Mouse (Mus musculus) forebrain, postnatal 0 days (tissue): ENCODE data around the gene Cdh13. TPM values are rescaled to one million over a fixed set of nuclear protein-coding genes. Genes with fewer than 3 reads are reported as not detected.

Experiments used
- ATAC-seq: fragments of 200-750 bp; cut with Nextera tagmentation; 2 replicates; pipeline ENCODE4 v1.8.0; 2017; ENCODE audit warnings: mild to moderate bottlenecking, moderate library complexity
- DNase-seq: peaks from one replicate; pipeline ENCODE4 v3.0.0-alpha.2; 2015
- H3K27ac ChIP-seq: fragments of 300-500 bp; sonication (generic); 2 replicates; pipeline ENCODE4 v1.5.1; 2014; ENCODE audit warnings: low read depth, mild to moderate bottlenecking, antibody characterized with exemption, low read length, moderate library complexity, mixed read lengths
- H3K27me3 ChIP-seq: fragments of 300-500 bp; sonication (generic); 2 replicates; pipeline ENCODE4 v1.6.1; 2014; ENCODE audit warnings: mild to moderate bottlenecking, low read length, mixed read lengths; ENCODE audit not compliant: insufficient read depth
- H3K36me3 ChIP-seq: fragments of 300-500 bp; sonication (generic); 2 replicates; pipeline ENCODE4 v1.6.1; 2014; ENCODE audit warnings: mild to moderate bottlenecking, moderate library complexity; ENCODE audit not compliant: insufficient read depth
- H3K4me1 ChIP-seq: fragments of 300-500 bp; sonication (generic); 2 replicates; pipeline ENCODE4 v1.6.1; 2014; ENCODE audit warnings: antibody characterized with exemption; ENCODE audit not compliant: insufficient read depth
- H3K4me2 ChIP-seq: fragments of 300-500 bp; sonication (generic); 2 replicates; pipeline ENCODE4 v1.6.1; 2014; ENCODE audit warnings: low read depth, mild to moderate bottlenecking, moderate library complexity
- H3K4me3 ChIP-seq: fragments of 300-500 bp; sonication (generic); 2 replicates; pipeline ENCODE4 v1.5.1; 2014; ENCODE audit warnings: low read depth, low read length, mixed read lengths
- H3K9ac ChIP-seq: fragments of 300-500 bp; sonication (generic); 2 replicates; pipeline ENCODE4 v1.6.1; 2014; ENCODE audit warnings: mild to moderate bottlenecking
- H3K9me3 ChIP-seq: fragments of 300-500 bp; sonication (generic); 2 replicates; pipeline ENCODE4 v1.6.1; 2016; ENCODE audit warnings: low read length
- CTCF ChIP-seq: sonication (generic); IDR thresholded peaks from 2 replicates; pipeline ENCODE4 v1.5.1; 2016; ENCODE audit warnings: antibody characterized with exemption, control low read depth, low read depth
- WGBS: fragments of 180-500 bp; shearing (Covaris S2); extraction: QIAGEN DNeasy Blood & Tissue Kit; methylation state at CpG from one replicate; pipeline ENCODE4 v1.1.7; 2014; 5-methylcytosine and 5-hydroxymethylcytosine counted together
- polyA plus RNA-seq: library from polyadenylated mRNA; unstranded; fragments of >200 nt; fragmentation: Nextera tagmentation; extraction: Ambion mirVana; gene quantifications from 2 replicates; pipeline ENCODE4 v1.2.1, GENCODE M21; 2015
- total RNA-seq: library from RNA; depleted of rRNA; stranded (reverse); fragments of >200 nt; gene quantifications from 2 replicates; pipeline ENCODE4 v1.2.3, GENCODE M21; 2014

Gene Cdh13
- total and polyA plus RNA-seq, 2 experiments from 2014 or later, result 127 to 154 TPM

DNA sequence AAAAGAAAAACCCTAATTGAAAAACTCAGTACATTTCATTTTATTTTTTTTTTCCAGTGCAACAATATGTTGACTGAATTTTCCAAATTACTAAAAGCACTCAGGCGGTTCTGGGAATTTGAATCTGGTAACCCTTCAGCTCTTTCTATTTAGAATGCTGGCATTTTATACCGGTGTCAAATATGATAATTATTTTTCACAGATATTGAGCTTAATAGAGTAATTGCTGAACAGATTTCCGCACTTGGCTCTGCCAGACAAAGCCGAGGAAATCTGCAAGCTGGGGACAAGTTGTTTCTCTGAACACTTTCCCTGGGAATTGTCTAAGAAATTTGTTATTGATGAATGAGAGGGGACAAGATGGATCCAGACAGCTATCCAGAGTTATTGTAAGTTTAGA, 256.4 kb downstream of the Cdh13 start:
- no peaks in the 10 kb centered on the region for H3K27me3 ChIP-seq
- ATAC-seq (no peak; the same call in 1 of the 2 replicates), DNase-seq (peak; percentile 38)
- no peak for TF ChIP-seq CTCF
- no peak overlapping the region for H3K9ac ChIP-seq
- WGBS, result 27% methylated on average over 4 of the region's 4 CpGs
- no peaks in the 10 kb centered on the region for H3K36me3 ChIP-seq
- H3K9me3 ChIP-seq, result no peaks in the 10 kb centered on the region
- H3K4me1 ChIP-seq, result no peaks in the 10 kb centered on the region
- H3K4me3 ChIP-seq, result no peak overlapping the region
- no peak overlapping the region for H3K27ac ChIP-seq
- no peak overlapping the region for H3K4me2 ChIP-seq

- H3K27ac ChIP-seq, result no peak overlapping the region
- no peak overlapping the region for H3K9ac ChIP-seq
- no peaks in the 10 kb centered on the region for H3K4me1 ChIP-seq
- 63% methylated on average over 14 of the region's 14 CpGs for WGBS
- H3K27me3 ChIP-seq, result no peaks in the 10 kb centered on the region
- DNase-seq (no peak), ATAC-seq (no peak)
- no peak for TF ChIP-seq CTCF
- no peaks in the 10 kb centered on the region for H3K36me3 ChIP-seq
- H3K4me3 ChIP-seq, result no peak overlapping the region
- no peak overlapping the region for H3K4me2 ChIP-seq
- H3K9me3 ChIP-seq, result no peaks in the 10 kb centered on the region
Measured at GRCm38 (mm10) chr8:118552397-118552796, 268.9 kb downstream of the Cdh13 start.

DNA sequence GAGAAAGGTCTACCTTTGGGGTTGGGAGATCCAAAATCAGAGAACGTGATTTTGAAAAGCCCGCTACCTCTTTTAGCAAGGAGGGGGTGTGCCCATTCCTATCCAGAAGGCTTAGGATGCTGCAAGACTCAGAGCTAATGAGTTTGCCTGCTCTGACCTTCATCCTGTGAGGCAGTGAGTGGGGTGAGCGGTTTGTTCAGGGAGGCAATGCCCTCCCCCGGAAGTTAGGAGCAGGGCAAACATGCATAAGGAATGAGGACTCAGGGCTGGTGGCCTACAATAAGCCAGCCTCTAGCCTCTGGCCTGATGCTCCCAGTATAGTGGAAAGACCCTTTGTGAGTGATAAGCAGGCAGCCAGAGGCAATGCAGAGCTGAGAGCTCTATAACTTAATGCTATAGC, 269.3 kb downstream of the Cdh13 start:
- H3K4me3 ChIP-seq, result no peak overlapping the region
- no peak overlapping the region for H3K4me2 ChIP-seq
- ATAC-seq, result no peak
- H3K9ac ChIP-seq, result no peak overlapping the region
- H3K36me3 ChIP-seq, result no peaks in the 10 kb centered on the region
- no peaks in the 10 kb centered on the region for H3K9me3 ChIP-seq
- DNase-seq, result no peak
- no peaks in the 10 kb centered on the region for H3K4me1 ChIP-seq
- no peak for TF ChIP-seq CTCF
- no peaks in the 10 kb centered on the region for H3K27me3 ChIP-seq
- 61% methylated on average over 4 of the region's 4 CpGs for WGBS
- H3K27ac ChIP-seq, result no peak overlapping the region

DNA sequence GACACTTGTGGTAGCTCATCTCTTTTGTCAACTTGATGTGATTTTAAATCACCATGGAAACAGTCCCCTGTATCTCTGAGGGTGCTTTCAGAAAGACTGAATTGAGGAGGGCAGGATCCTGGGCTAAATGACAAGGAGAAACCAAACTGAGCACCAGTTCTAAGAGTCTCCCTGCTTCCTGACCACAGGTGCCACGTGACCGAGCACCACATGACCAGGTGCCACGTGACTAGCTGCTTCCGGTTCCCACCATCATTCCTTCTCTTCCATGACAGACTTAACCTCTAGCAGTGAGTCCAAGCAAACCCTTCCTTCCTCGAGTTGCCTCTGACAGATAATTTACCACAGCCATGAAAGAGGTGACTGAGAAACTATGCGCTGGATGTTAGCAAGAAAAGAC, 280.5 kb downstream of the Cdh13 start:
- Histone ChIP-seq H3K4me2 (no peak overlapping the region), H3K9ac (no peak overlapping the region), H3K27ac (no peak overlapping the region), H3K9me3 (no peaks in the 10 kb centered on the region), H3K27me3 (no peaks in the 10 kb centered on the region), H3K4me1 (no peaks in the 10 kb centered on the region), H3K4me3 (no peak overlapping the region), H3K36me3 (no peaks in the 10 kb centered on the region)
- DNase-seq (no peak), ATAC-seq (no peak)
- TF ChIP-seq CTCF, result no peak
- WGBS, result 82% methylated on average over 6 of the region's 6 CpGs

DNA sequence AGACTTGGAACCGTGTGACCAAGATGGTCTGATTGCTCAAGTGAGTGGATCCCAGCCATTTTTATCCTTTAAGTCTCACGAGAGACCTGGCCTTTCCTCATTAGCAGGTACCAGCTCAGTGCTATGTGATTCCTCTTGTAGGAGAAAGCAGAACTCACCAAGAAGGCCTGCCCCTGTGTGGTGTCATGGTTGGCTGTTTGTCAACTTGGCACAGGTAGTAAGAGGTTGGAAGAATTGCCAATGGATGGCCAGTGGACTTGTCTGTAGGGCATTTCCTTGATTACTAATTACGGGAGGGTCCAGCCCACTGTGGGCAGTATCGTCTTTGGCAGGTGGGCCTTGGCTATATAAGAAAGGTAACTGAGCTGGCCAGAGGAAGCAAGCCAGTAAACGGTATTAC, 281.7 kb downstream of the Cdh13 start:
- Histone ChIP-seq H3K9me3 (no peaks in the 10 kb centered on the region), H3K27me3 (no peaks in the 10 kb centered on the region), H3K36me3 (no peaks in the 10 kb centered on the region), H3K9ac (no peak overlapping the region), H3K4me2 (no peak overlapping the region), H3K4me3 (no peak overlapping the region), H3K4me1 (no peaks in the 10 kb centered on the region), H3K27ac (no peak overlapping the region)
- no peak for TF ChIP-seq CTCF
- 79% methylated on average over 5 of the region's 5 CpGs for WGBS
- DNase-seq (no peak), ATAC-seq (no peak)

GRCm38 (mm10) chr8:118565887-118566747, 282.6 kb downstream of the Cdh13 start:
- no peaks in the 10 kb centered on the region for H3K4me1 ChIP-seq
- DNase-seq (no peak), ATAC-seq (no peak)
- H3K9ac ChIP-seq, result no peak overlapping the region
- no peaks in the 10 kb centered on the region for H3K9me3 ChIP-seq
- no peak overlapping the region for H3K4me3 ChIP-seq
- no peak overlapping the region for H3K4me2 ChIP-seq
- no peaks in the 10 kb centered on the region for H3K36me3 ChIP-seq
- H3K27me3 ChIP-seq, result no peaks in the 10 kb centered on the region
- 79% methylated on average over 6 of the region's 6 CpGs for WGBS
- TF ChIP-seq CTCF, result no peak
- H3K27ac ChIP-seq, result no peak overlapping the region

DNA sequence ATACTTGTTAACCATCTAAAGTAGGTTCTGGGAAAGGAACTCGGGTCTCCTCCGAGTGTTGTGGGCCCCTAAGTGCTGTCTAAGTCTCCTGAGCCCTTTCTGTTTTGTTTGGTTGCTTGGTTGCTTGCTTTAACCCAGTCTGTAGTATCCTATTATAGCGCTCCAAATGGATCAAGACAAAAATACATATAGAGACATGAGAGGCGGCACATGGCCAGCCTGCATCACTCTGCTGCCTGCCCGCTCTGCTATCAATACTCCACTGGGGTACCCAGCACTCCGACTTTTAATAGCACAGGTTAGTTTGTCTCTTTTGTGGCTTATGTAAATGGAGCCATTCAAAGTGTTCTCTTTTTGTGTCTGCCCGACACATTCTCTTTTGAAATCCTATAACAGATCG, 285.8 kb downstream of the Cdh13 start:
- peak; percentile 18 for DNase-seq
- 51% methylated on average over 8 of the region's 8 CpGs for whole genome bisulfite sequencing
- H3K9ac ChIP-seq, result no peak overlapping the region
- H3K4me1 ChIP-seq, result no peaks in the 10 kb centered on the region
- H3K27ac ChIP-seq, result no peak overlapping the region
- no peaks in the 10 kb centered on the region for H3K9me3 ChIP-seq
- no peaks in the 10 kb centered on the region for H3K27me3 ChIP-seq
- ATAC-seq, result no peak
- H3K4me2 ChIP-seq, result no peak overlapping the region
- no peak overlapping the region for H3K4me3 ChIP-seq
- TF ChIP-seq CTCF, result no peak
- no peaks in the 10 kb centered on the region for H3K36me3 ChIP-seq
